ENCODE assay signal across 22 mouse cellular contexts in the genomic region with DNA sequence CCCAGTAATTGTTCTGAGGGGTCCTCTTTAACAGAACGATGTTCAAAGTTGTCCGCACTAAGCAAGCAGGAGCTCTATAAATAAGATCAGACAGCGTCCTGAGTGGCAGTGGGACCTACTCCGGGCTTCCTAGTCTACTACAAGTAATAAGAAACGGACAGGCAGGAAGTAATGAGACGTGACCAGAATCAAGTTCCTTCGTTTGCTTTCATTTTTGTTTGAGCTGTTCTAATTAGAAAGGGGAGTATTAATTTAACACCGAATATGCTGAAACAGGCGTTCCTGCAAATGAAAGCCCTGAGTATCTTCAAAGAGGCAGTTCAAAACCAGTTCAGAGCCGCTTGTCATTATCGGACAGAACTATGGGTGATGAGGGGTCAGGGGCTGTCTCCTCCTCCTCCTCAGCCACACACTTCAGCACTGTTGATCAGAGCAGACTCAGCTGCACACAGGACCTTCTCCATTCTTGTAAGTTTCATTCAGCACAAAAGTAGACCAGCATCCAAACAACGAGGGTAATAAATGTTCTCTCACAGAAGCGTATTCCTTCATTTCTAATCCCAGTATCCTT.
DNase-seq lines count a peak whose midpoint lies in the region; ATAC-seq and TF ChIP-seq lines count a peak whose summit lies in the region.
"Had no signal": no experiment of that assay in that cellular context is flagged by ENCODE, and none has a peak within 500 bp of the region (broad histone marks: within the 10 kb centered on the region; RNA-seq: fewer than 3 reads in every experiment).

No protein-coding gene starts in this region.

- no peaks in the 10 kb centered on the region for H3K27me3 ChIP-seq in embryonic facial prominence, embryonic 14.5 days (replicated peaks; ENCODE audit: control insufficient read depth, insufficient read depth, low read length)
- no peaks in the 10 kb centered on the region for H3K27me3 ChIP-seq in embryonic facial prominence, embryonic 10.5 days (replicated peaks; ENCODE audit: low read depth, poor library complexity, severe bottlenecking)
- H3K27me3 ChIP-seq in forebrain, embryonic 12.5 days: no peaks in the 10 kb centered on the region
- H3K27me3 ChIP-seq: heart, embryonic 15.5 days; hindbrain, embryonic 15.5 days; intestine, embryonic 15.5 days; lung, embryonic 15.5 days had no signal

- no peaks in the 10 kb centered on the region for H3K36me3 ChIP-seq in embryonic facial prominence, embryonic 14.5 days (ENCODE audit: control insufficient read depth, insufficient read depth, low read length)
- no peaks in the 10 kb centered on the region for H3K36me3 ChIP-seq in embryonic facial prominence, embryonic 10.5 days (replicated peaks)
- H3K36me3 ChIP-seq in forebrain, embryonic 12.5 days (replicated peaks): no peaks in the 10 kb centered on the region
- H3K36me3 ChIP-seq: G1E; heart, embryonic 15.5 days; hindbrain, embryonic 15.5 days; intestine, embryonic 15.5 days; lung, embryonic 15.5 days had no signal

- 0 out of 2 replicates have a peak overlapping the region, but pooled peaks have one; percentile 24 for H3K4me2 ChIP-seq in embryonic facial prominence, embryonic 14.5 days (ENCODE audit: low read depth, low read length)
- H3K4me2 ChIP-seq in forebrain, embryonic 12.5 days: no peak overlapping the region
- H3K4me2 ChIP-seq: heart, embryonic 15.5 days; hindbrain, embryonic 15.5 days; intestine, embryonic 15.5 days; lung, embryonic 15.5 days had no signal

- no peak for ATAC-seq in embryonic facial prominence, embryonic 14.5 days (ENCODE audit: low read depth)
- no peak for ATAC-seq in forebrain, embryonic 12.5 days (ENCODE audit: low FRiP score)
- ATAC-seq: CD4-positive, CD25-positive, alpha-beta regulatory T cell, adult 4 months; intestine, embryonic 15.5 days had no signal

- 0 out of 2 replicates have a peak, but pooled peaks cover 2% of the 10 kb centered on the region for H3K4me1 ChIP-seq in embryonic facial prominence, embryonic 14.5 days (ENCODE audit: control insufficient read depth, insufficient read depth, low read length)
- H3K4me1 ChIP-seq in embryonic facial prominence, embryonic 10.5 days: peaks cover 7% of the 10 kb centered on the region; the same call in 1 of the 2 replicates
- peaks cover 18% of the 10 kb centered on the region for H3K4me1 ChIP-seq in forebrain, embryonic 12.5 days
- H3K4me1 ChIP-seq: heart, embryonic 15.5 days; intestine, embryonic 15.5 days; lung, embryonic 15.5 days had no signal

- no peak for DNase-seq in embryonic facial prominence, embryonic 14.5 days (ENCODE audit: low spot score)
- no peak for DNase-seq in embryonic facial prominence, embryonic 10.5 days (ENCODE audit: low spot score)
- DNase-seq in layer of hippocampus, adult 2 months (ENCODE audit: low spot score in 2 of 2): no peak
- no peak for DNase-seq in layer of hippocampus, adult 9-11 months
- peak; percentile 30 for DNase-seq in retina, postnatal 1 day
- DNase-seq in c-Kit-positive CD71-positive TER-119-positive erythroid progenitor cells, embryonic 14.5 days (ENCODE audit: low spot score): no peak
- DNase-seq in adrenal gland, postnatal 36 days: no peak
- DNase-seq: adrenal gland, postnatal 14 days; cerebellum, adult 9-10 months; gastrocnemius, postnatal 36 days; heart, postnatal 4 days; lung, postnatal 4 days; right cerebral cortex, postnatal 4 days; thymus, postnatal 14 days had no signal

- no peak overlapping the region for H3K9ac ChIP-seq in embryonic facial prominence, embryonic 14.5 days (ENCODE audit: low read depth, low read length)
- no peak overlapping the region for H3K9ac ChIP-seq in forebrain, embryonic 12.5 days
- H3K9ac ChIP-seq: heart, embryonic 15.5 days; hindbrain, embryonic 15.5 days; intestine, embryonic 15.5 days; liver, embryonic 14.5 days; lung, embryonic 15.5 days had no signal

- no peak overlapping the region for H3K4me3 ChIP-seq in embryonic facial prominence, embryonic 14.5 days (ENCODE audit: low read depth, low read length)
- no peak overlapping the region for H3K4me3 ChIP-seq in embryonic facial prominence, embryonic 10.5 days
- H3K4me3 ChIP-seq in layer of hippocampus, adult 2 months: peak overlapping the region; percentile 37
- H3K4me3 ChIP-seq in forebrain, embryonic 12.5 days (replicated peaks): no peak overlapping the region
- H3K4me3 ChIP-seq: heart, embryonic 15.5 days; hindbrain, embryonic 15.5 days; intestine, embryonic 15.5 days; lung, embryonic 15.5 days had no signal

- no peak for TF ChIP-seq CTCF in layer of hippocampus, adult 2 months (conservative IDR thresholded peaks at IDR 0.05)

- no peak overlapping the region for H3K27ac ChIP-seq in embryonic facial prominence, embryonic 14.5 days (replicated peaks; ENCODE audit: low read depth, low read length)
- no peak overlapping the region for H3K27ac ChIP-seq in embryonic facial prominence, embryonic 10.5 days (replicated peaks)
- H3K27ac ChIP-seq in layer of hippocampus, adult 2 months: no peak overlapping the region
- peak overlapping the region; percentile 61 for H3K27ac ChIP-seq in forebrain, embryonic 12.5 days
- H3K27ac ChIP-seq: heart, embryonic 15.5 days; hindbrain, embryonic 15.5 days; intestine, embryonic 15.5 days; liver, embryonic 14.5 days; lung, embryonic 15.5 days had no signal

- H3K9me3 ChIP-seq in embryonic facial prominence, embryonic 14.5 days (ENCODE audit: control insufficient read depth, low read length): no peaks in the 10 kb centered on the region
- no peaks in the 10 kb centered on the region for H3K9me3 ChIP-seq in embryonic facial prominence, embryonic 10.5 days
- no peaks in the 10 kb centered on the region for H3K9me3 ChIP-seq in forebrain, embryonic 12.5 days
- H3K9me3 ChIP-seq: G1E; heart, embryonic 15.5 days; hindbrain, embryonic 15.5 days; intestine, embryonic 15.5 days; lung, embryonic 15.5 days had no signal

- 67% methylated on average over 13 of the region's 13 CpGs for WGBS in embryonic facial prominence, embryonic 14.5 days
- 84% methylated on average over 13 of the region's 13 CpGs for WGBS in embryonic facial prominence, embryonic 10.5 days
- 55% methylated on average over 13 of the region's 13 CpGs for WGBS in forebrain, embryonic 12.5 days
